Mouse (Mus musculus) liver, embryonic 14.5 days (tissue): ENCODE results near the gene Sptbn2. TPM values are rescaled to one million over a fixed set of nuclear protein-coding genes. Genes with fewer than 3 reads are reported as not detected.

ENCODE experiments used
- ATAC-seq: fragments of 200-750 bp; cut with Nextera tagmentation; 2 replicates; pipeline ENCODE4 v1.8.0; 2017; ENCODE audit warnings: moderate number of reproducible peaks, mild to moderate bottlenecking, moderate library complexity; ENCODE audit not compliant: insufficient read depth
- DNase-seq, 3 experiments: peaks; one replicate each; pipeline ENCODE4 v3.0.0-alpha.2; 2012 to 2013; ENCODE audit warnings: low read depth in 3 of 3, low spot score in 3 of 3
- H3K27ac ChIP-seq: fragments of 300-500 bp; sonication (generic); 2 replicates; pipeline ENCODE4 v1.5.1; 2014; ENCODE audit warnings: moderate library complexity, mild to moderate bottlenecking, control low read depth, inconsistent platforms
- H3K27me3 ChIP-seq: fragments of 300-500 bp; sonication (generic); 2 replicates; pipeline ENCODE4 v1.6.1; 2014; ENCODE audit warnings: mild to moderate bottlenecking, low read length, moderate library complexity; ENCODE audit not compliant: control insufficient read depth, insufficient read depth
- H3K36me3 ChIP-seq: fragments of 300-500 bp; sonication (generic); replicated peaks from 2 replicates; pipeline ENCODE4 v1.6.1; 2014; ENCODE audit warnings: low read depth; ENCODE audit not compliant: control insufficient read depth, insufficient read depth
- H3K4me1 ChIP-seq, 2 experiments: fragments of 200-500 bp in 1 of 2; fragments of 300-500 bp in 1 of 2; sonication (generic) in 1 of 2; replicated peaks; 2 replicates each; pipeline ENCODE4 v1.6.1; 2012 to 2014; ENCODE audit warnings: antibody characterized with exemption in 1 of 2, inconsistent platforms in 1 of 2, low read length in 1 of 2; ENCODE audit not compliant: control insufficient read depth in 2 of 2, insufficient read depth in 2 of 2
- H3K4me2 ChIP-seq: fragments of 300-500 bp; sonication (generic); 2 replicates; pipeline ENCODE4 v1.6.1; 2014; ENCODE audit warnings: low read depth, mild to moderate bottlenecking, control low read depth, moderate library complexity
- H3K4me3 ChIP-seq, 2 experiments: fragments of 200-500 bp in 1 of 2; fragments of 300-500 bp in 1 of 2; sonication (generic) in 1 of 2; 2 replicates each; pipeline ENCODE4 v1.5.1; 2012 to 2014; ENCODE audit warnings: low read depth in 2 of 2, low read length in 2 of 2, mild to moderate bottlenecking in 2 of 2, control low read depth in 1 of 2, inconsistent platforms in 1 of 2, moderate library complexity in 1 of 2; ENCODE audit not compliant: insufficient read depth in 1 of 2
- H3K9ac ChIP-seq: fragments of 300-500 bp; sonication (generic); replicated peaks from 2 replicates; pipeline ENCODE4 v1.6.1; 2014; ENCODE audit warnings: mild to moderate bottlenecking, control low read depth, moderate library complexity
- H3K9me3 ChIP-seq: fragments of 300-500 bp; sonication (generic); 2 replicates; pipeline ENCODE4 v1.6.1; 2016; ENCODE audit warnings: low read length, mixed read lengths; ENCODE audit not compliant: control insufficient read depth
- CTCF ChIP-seq: IDR thresholded peaks from 2 replicates; pipeline ENCODE4 v1.5.1; 2016; ENCODE audit warnings: antibody characterized with exemption, low read depth, control low read depth
- EP300 ChIP-seq: IDR thresholded peaks from 2 replicates; pipeline ENCODE4 v1.6.1; 2016; ENCODE audit warnings: antibody characterized with exemption, low read depth
- WGBS: fragments of 180-500 bp; shearing (Covaris S2); extraction: QIAGEN DNeasy Blood & Tissue Kit; methylation state at CpG from one replicate; pipeline ENCODE4 v1.1.7; 2014; ENCODE audit not compliant: insufficient replicate concordance; 5-methylcytosine and 5-hydroxymethylcytosine counted together
- polyA plus RNA-seq, 2 experiments: library from polyadenylated mRNA; depleted of rRNA in 1 of 2; stranded (reverse) in 1 of 2; unstranded in 1 of 2; fragments of >200 nt; fragmentation: Nextera tagmentation in 1 of 2; extraction: Ambion mirVana in 1 of 2; gene quantifications; 2 replicates each; pipeline versions ENCODE4 v1.2.1 to v1.2.3; 2012 to 2014

Gene Sptbn2
- polyA plus RNA-seq, 2 experiments = 0.03 to 0.04 TPM

- Histone ChIP-seq H3K27ac (no peak overlapping the region), H3K9me3 (no peaks in the 10 kb centered on the region), H3K4me2 (no peak overlapping the region), H3K4me1 (no peaks in the 10 kb centered on the region), H3K4me3 (no peak overlapping the region), H3K27me3 (peaks cover 51% of the 10 kb centered on the region), H3K9ac (no peak overlapping the region), H3K36me3 (no peaks in the 10 kb centered on the region)
- 26% methylated on average over 13 of the region's 13 CpGs for WGBS
- TF ChIP-seq CTCF (no peak), EP300 (no peak)
- ATAC-seq (no peak), DNase-seq (no peak)
These were observed 2.0 kb downstream of the Sptbn2 start for GRCm38 (mm10) chr19:4712781-4713526.

GRCm38 (mm10) chr19:4713886-4714285 is 2.9 kb downstream of the Sptbn2 start:
- 44% methylated on average over 3 of the region's 3 CpGs for WGBS
- no peak for DNase-seq
- Histone ChIP-seq H3K9ac (no peak overlapping the region), H3K36me3 (no peaks in the 10 kb centered on the region), H3K27me3 (peaks cover 51% of the 10 kb centered on the region), H3K4me2 (no peak overlapping the region), H3K4me1 (no peaks in the 10 kb centered on the region), H3K4me3 (no peak overlapping the region), H3K9me3 (no peaks in the 10 kb centered on the region), H3K27ac (no peak overlapping the region)
- TF ChIP-seq CTCF (no peak), EP300 (no peak)
- ATAC-seq = no peak

GRCm38 (mm10) chr19:4716756-4717155 is 5.8 kb downstream of the Sptbn2 start:
- Histone ChIP-seq H3K4me3 (no peak overlapping the region), H3K9me3 (no peaks in the 10 kb centered on the region), H3K27me3 (peaks cover 31% of the 10 kb centered on the region), H3K36me3 (no peaks in the 10 kb centered on the region), H3K27ac (no peak overlapping the region), H3K9ac (no peak overlapping the region), H3K4me2 (no peak overlapping the region), H3K4me1 (no peaks in the 10 kb centered on the region)
- WGBS = 76% methylated on average over 14 of the region's 14 CpGs
- DNase-seq = no peak
- no peak for ATAC-seq
- TF ChIP-seq CTCF (no peak), EP300 (no peak)

GRCm38 (mm10) chr19:4717281-4717680 is 6.3 kb downstream of the Sptbn2 start:
- no peak overlapping the region for H3K27ac ChIP-seq
- no peaks in the 10 kb centered on the region for H3K36me3 ChIP-seq
- TF ChIP-seq EP300 (no peak), CTCF (no peak)
- DNase-seq = no peak
- H3K9ac ChIP-seq = no peak overlapping the region
- H3K4me2 ChIP-seq = no peak overlapping the region
- no peaks in the 10 kb centered on the region for H3K4me1 ChIP-seq
- WGBS = 70% methylated on average over 2 of the region's 2 CpGs
- ATAC-seq = no peak
- no peak overlapping the region for H3K4me3 ChIP-seq
- no peaks in the 10 kb centered on the region for H3K9me3 ChIP-seq
- peaks cover 26% of the 10 kb centered on the region for H3K27me3 ChIP-seq

GRCm38 (mm10) chr19:4718716-4719115 is 7.7 kb downstream of the Sptbn2 start:
- H3K4me1 ChIP-seq = no peaks in the 10 kb centered on the region
- no peaks in the 10 kb centered on the region for H3K36me3 ChIP-seq
- H3K4me3 ChIP-seq = no peak overlapping the region
- H3K4me2 ChIP-seq = no peak overlapping the region
- H3K27ac ChIP-seq = no peak overlapping the region
- TF ChIP-seq CTCF (no peak), EP300 (no peak)
- H3K27me3 ChIP-seq = peaks cover 11% of the 10 kb centered on the region
- ATAC-seq (no peak), DNase-seq (no peak)
- H3K9ac ChIP-seq = no peak overlapping the region
- no peaks in the 10 kb centered on the region for H3K9me3 ChIP-seq
- WGBS = 8% methylated on average over 12 of the region's 12 CpGs
